Comparison of ENCODE assay signal across 10 mouse cellular contexts in genomic region chr1:155741378-155741945, GRCm38 (mm10). TPM values are rescaled to one million over a fixed set of nuclear protein-coding genes. Genes with fewer than 3 reads are reported as not detected.
A peak's percentile ranks its signal among the peaks of the same experiment; 100 is the strongest.
DNase-seq lines count a peak whose midpoint lies in the region; ATAC-seq and TF ChIP-seq lines count a peak whose summit lies in the region.
"Had no signal": no experiment of that assay in that cellular context is flagged by ENCODE, and none has a peak within 500 bp of the region (broad histone marks: within the 10 kb centered on the region; RNA-seq: fewer than 3 reads in every experiment).

No protein-coding gene starts in this region.

- peaks cover 83% of the 10 kb centered on the region for H3K27me3 ChIP-seq in heart, embryonic 12.5 days (replicated peaks)
- H3K27me3 ChIP-seq in embryonic facial prominence, embryonic 10.5 days (replicated peaks; ENCODE audit: low read depth, poor library complexity, severe bottlenecking), result peaks cover 100% of the 10 kb centered on the region
- peaks cover 81% of the 10 kb centered on the region for H3K27me3 ChIP-seq in hindbrain, postnatal 0 days (ENCODE audit: insufficient read depth, low read length)
- H3K27me3 ChIP-seq in midbrain, postnatal 0 days (ENCODE audit: insufficient read depth, low read length), result peaks cover 75% of the 10 kb centered on the region

- H3K4me1 ChIP-seq in heart, embryonic 12.5 days (replicated peaks), result peaks cover 41% of the 10 kb centered on the region
- peaks cover 42% of the 10 kb centered on the region for H3K4me1 ChIP-seq in embryonic facial prominence, embryonic 10.5 days
- H3K4me1 ChIP-seq in hindbrain, postnatal 0 days (ENCODE audit: insufficient read depth, low read length), result peaks cover 7% of the 10 kb centered on the region; the same call in 1 of the 2 replicates
- peaks cover 18% of the 10 kb centered on the region; the same call in 1 of the 2 replicates for H3K4me1 ChIP-seq in midbrain, postnatal 0 days (ENCODE audit: insufficient read depth, low read length)

- no peak for TF ChIP-seq CTCF in hindbrain, postnatal 0 days (IDR thresholded peaks at IDR 0.05; ENCODE audit: low read depth)
- TF ChIP-seq CTCF in midbrain, postnatal 0 days (IDR thresholded peaks at IDR 0.05), result no peak

- H3K27ac ChIP-seq in heart, embryonic 12.5 days (ENCODE audit: poor library complexity, severe bottlenecking), result no peak overlapping the region
- no peak overlapping the region for H3K27ac ChIP-seq in embryonic facial prominence, embryonic 10.5 days (replicated peaks)
- H3K27ac ChIP-seq in hindbrain, postnatal 0 days, result no peak overlapping the region
- no peak overlapping the region for H3K27ac ChIP-seq in midbrain, postnatal 0 days (ENCODE audit: low read depth, low read length)

- WGBS in heart, embryonic 12.5 days, result under 1% methylated on average over 34 of the region's 34 CpGs
- under 1% methylated on average over 34 of the region's 34 CpGs for WGBS in embryonic facial prominence, embryonic 10.5 days
- under 1% methylated on average over 34 of the region's 34 CpGs for WGBS in hindbrain, postnatal 0 days
- WGBS in midbrain, postnatal 0 days, result 1% methylated on average over 34 of the region's 34 CpGs

- ATAC-seq in heart, embryonic 12.5 days (ENCODE audit: insufficient number of reproducible peaks, low FRiP score), result no peak
- ATAC-seq in hindbrain, postnatal 0 days, result no peak
- ATAC-seq in midbrain, postnatal 0 days (ENCODE audit: low FRiP score), result no peak

- H3K4me2 ChIP-seq in heart, embryonic 12.5 days, result peak overlapping the region; percentile 100
- H3K4me2 ChIP-seq in hindbrain, postnatal 0 days (ENCODE audit: low read depth, low read length), result peak overlapping the region; percentile 72
- peak overlapping the region; percentile 59 for H3K4me2 ChIP-seq in midbrain, postnatal 0 days (ENCODE audit: low read depth, low read length, poor library complexity, severe bottlenecking)

- intact Hi-C loops in left cerebral cortex, postnatal 10 days (cut with DNase I), result no loop called here

- H3K9me3 ChIP-seq in heart, embryonic 12.5 days (replicated peaks), result no peaks in the 10 kb centered on the region
- no peaks in the 10 kb centered on the region for H3K9me3 ChIP-seq in embryonic facial prominence, embryonic 10.5 days
- no peaks in the 10 kb centered on the region for H3K9me3 ChIP-seq in hindbrain, postnatal 0 days (ENCODE audit: low read length)
- no peaks in the 10 kb centered on the region for H3K9me3 ChIP-seq in midbrain, postnatal 0 days (ENCODE audit: low read length)
- H3K9me3 ChIP-seq: G1E had no signal

- H3K36me3 ChIP-seq in heart, embryonic 12.5 days, result no peaks in the 10 kb centered on the region
- H3K36me3 ChIP-seq in embryonic facial prominence, embryonic 10.5 days (replicated peaks), result no peaks in the 10 kb centered on the region
- H3K36me3 ChIP-seq in hindbrain, postnatal 0 days (ENCODE audit: insufficient read depth, low read length), result no peaks in the 10 kb centered on the region
- H3K36me3 ChIP-seq in midbrain, postnatal 0 days (ENCODE audit: insufficient read depth, low read length), result no peaks in the 10 kb centered on the region
- H3K36me3 ChIP-seq: G1E had no signal

- H3K9ac ChIP-seq in heart, embryonic 12.5 days, result peak overlapping the region; percentile 42; the same call in 1 of the 2 replicates
- no peak overlapping the region for H3K9ac ChIP-seq in hindbrain, postnatal 0 days (replicated peaks; ENCODE audit: low read length)
- no peak overlapping the region for H3K9ac ChIP-seq in midbrain, postnatal 0 days (replicated peaks; ENCODE audit: low read length, poor library complexity, severe bottlenecking)

- no peak for DNase-seq in heart, adult 9 months (ENCODE audit: low spot score in 2 of 2)
- DNase-seq in embryonic facial prominence, embryonic 10.5 days (ENCODE audit: low spot score), result no peak
- DNase-seq in hindbrain, postnatal 0 days (ENCODE audit: low spot score), result no peak
- DNase-seq in midbrain, postnatal 0 days (ENCODE audit: low spot score), result no peak
- DNase-seq in left cerebral cortex, postnatal 10 days (ENCODE audit: extremely low spot score in 1 of 2, low spot score in 2 of 2), result no peak
- no peak for DNase-seq in T-cell, adult 2 months (ENCODE audit: low spot score)
- no peak for DNase-seq in gastrocnemius, postnatal 4 days (ENCODE audit: low spot score in 2 of 2)

- peak overlapping the region; percentile 68 for H3K4me3 ChIP-seq in heart, embryonic 12.5 days
- peak overlapping the region; percentile 65 for H3K4me3 ChIP-seq in embryonic facial prominence, embryonic 10.5 days
- H3K4me3 ChIP-seq in hindbrain, postnatal 0 days (ENCODE audit: low read length), result peak overlapping the region; percentile 37
- H3K4me3 ChIP-seq in midbrain, postnatal 0 days (ENCODE audit: low read depth, low read length), result peak overlapping the region; percentile 35

RNA-seq across cellular contexts. Expression of gene Lhx4, which starts 10.0 kb away (rescaled TPM):
- not detected in 2 replicates for polyA plus RNA-seq in heart, embryonic 12.5 days (2016; fragmentation: Nextera tagmentation; extraction: Ambion mirVana)
- polyA plus RNA-seq in embryonic facial prominence, embryonic 10.5 days (2016; fragmentation: Nextera tagmentation; extraction: Ambion mirVana), result 1.1 and 2.5 TPM in 2 replicates
- total RNA-seq in hindbrain, postnatal 0 days (2014; rRNA removed), result 2.2 and 4.3 TPM in 2 replicates
- 1.6 and 1.8 TPM in 2 replicates for polyA plus RNA-seq in hindbrain, postnatal 0 days (2015; fragmentation: Nextera tagmentation; extraction: Ambion mirVana)
- 1.5 and 2.7 TPM in 2 replicates for total RNA-seq in midbrain, postnatal 0 days (2014; rRNA removed)
- polyA plus RNA-seq in midbrain, postnatal 0 days (2015; fragmentation: Nextera tagmentation; extraction: Ambion mirVana), result 0.99 and 1.1 TPM in 2 replicates
- under 1 TPM in 1 of 2 experiments, not detected in 1; 0.06 TPM for total RNA-seq in left cerebral cortex, postnatal 10 days (2021)
- not detected for total RNA-seq in gastrocnemius, postnatal 4 days (2021)
- total RNA-seq: common myeloid progenitor, adult 5-6 weeks had no signal
- polyA plus RNA-seq: G1E had no signal
